Mouse (Mus musculus): ENCODE measurements around the gene Zfp956.
"Not testable (repeated sequence)": the region's sequence is repeated elsewhere in the genome, so short reads cannot be mapped to it uniquely, and the experiment has no call there.

DNA sequence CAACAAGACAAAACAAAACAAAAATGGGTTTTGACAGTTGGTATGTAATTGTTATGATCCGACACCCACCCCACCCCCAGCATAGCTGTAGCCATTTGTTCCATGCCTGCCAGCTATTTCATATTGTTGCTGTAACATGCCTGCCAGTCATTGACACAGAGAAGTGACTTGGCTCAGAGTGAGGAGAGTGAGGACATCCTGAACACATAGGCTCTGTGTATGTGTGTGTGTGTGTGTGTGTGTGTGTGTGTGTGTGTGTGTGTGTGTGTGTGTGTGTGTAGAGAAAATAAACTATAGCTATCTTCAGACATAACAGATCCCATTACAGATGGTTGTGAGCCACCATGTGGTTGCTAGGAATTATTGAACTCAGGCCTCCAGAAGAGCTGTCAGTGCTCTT is 15.0 kb downstream of the Zfp956 start:
- not testable (repeated sequence) for TF ChIP-seq CTCF (IDR thresholded peaks at IDR 0.05; ENCODE audit: control insufficient read depth, insufficient read depth, insufficient read length); FOSL1 (IDR thresholded peaks at IDR 0.05; ENCODE audit: insufficient read depth, low read length, poor library complexity, severe bottlenecking)

Measured in C2C12 (cell line).